Mouse (Mus musculus): Measurements from ENCODE around the gene Sis. TPM values are rescaled to one million over a fixed set of nuclear protein-coding genes. Genes with fewer than 3 reads are reported as not detected.

Gene Sis
- polyA plus RNA-seq, 1 experiment from 2014 or later = not detected

- TF ChIP-seq CTCF (IDR thresholded peaks at IDR 0.05; ENCODE audit: low read depth) (no peak), EP300 (optimal IDR thresholded peaks at IDR 0.05) (no peak)
- Histone ChIP-seq H3K9ac (ENCODE audit: low read length) (no peak overlapping the region), H3K4me2 (replicated peaks; ENCODE audit: low read depth) (no peak overlapping the region), H3K27ac (replicated peaks) (no peak overlapping the region), H3K9me3 (ENCODE audit: control insufficient read depth, low read length) (no peaks in the 10 kb centered on the region), H3K4me3 (ENCODE audit: low read depth, low read length) (no peak overlapping the region), H3K4me1 (replicated peaks; ENCODE audit: control insufficient read depth, insufficient read depth) (no peaks in the 10 kb centered on the region), H3K36me3 (ENCODE audit: control insufficient read depth, insufficient read depth, low read length) (no peaks in the 10 kb centered on the region), H3K27me3 (ENCODE audit: control insufficient read depth, insufficient read depth, low read length) (no peaks in the 10 kb centered on the region)
- DNase-seq (ENCODE audit: low spot score) (no peak), ATAC-seq (ENCODE audit: low FRiP score, low TSS enrichment) (no peak)
- WGBS = 73% methylated on average over 4 of the region's 4 CpGs
Measured at GRCm38 (mm10) chr3:72918919-72919526, 48.6 kb downstream of the Sis start.

DNA sequence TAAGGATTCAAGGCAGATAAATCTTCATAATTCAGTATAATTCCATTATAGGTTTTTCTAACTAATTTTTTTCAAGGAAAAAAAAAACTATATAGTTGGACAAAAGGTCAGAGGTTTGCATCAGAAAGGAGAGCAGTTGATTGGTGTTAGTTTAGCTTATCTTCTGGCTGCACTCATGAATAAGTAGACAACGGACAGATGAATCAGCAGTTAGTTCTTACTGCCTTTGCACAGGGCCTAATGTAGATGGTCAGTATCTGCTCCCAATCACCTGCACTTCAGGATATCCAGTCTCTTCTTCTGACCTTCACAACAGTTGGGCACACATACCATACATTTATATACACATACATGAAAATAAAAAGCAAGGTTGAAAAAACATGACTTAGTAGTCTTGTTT lies 85.2 kb downstream of the Sis start:
- no peaks in the 10 kb centered on the region for H3K9me3 ChIP-seq (ENCODE audit: control insufficient read depth, low read length)
- DNase-seq (ENCODE audit: low spot score) (no peak), ATAC-seq (ENCODE audit: low FRiP score, low TSS enrichment) (no peak)
- no peak overlapping the region for H3K9ac ChIP-seq (ENCODE audit: low read length)
- H3K27me3 ChIP-seq (ENCODE audit: control insufficient read depth, insufficient read depth, low read length) = no peaks in the 10 kb centered on the region
- no peak overlapping the region for H3K27ac ChIP-seq (replicated peaks)
- 82% methylated on average over 1 of the region's 1 CpGs for WGBS
- H3K4me1 ChIP-seq (replicated peaks; ENCODE audit: control insufficient read depth, insufficient read depth) = no peaks in the 10 kb centered on the region
- no peak overlapping the region for H3K4me2 ChIP-seq (replicated peaks; ENCODE audit: low read depth)
- no peaks in the 10 kb centered on the region for H3K36me3 ChIP-seq (ENCODE audit: control insufficient read depth, insufficient read depth, low read length)
- TF ChIP-seq EP300 (optimal IDR thresholded peaks at IDR 0.05) (no peak), CTCF (IDR thresholded peaks at IDR 0.05; ENCODE audit: low read depth) (no peak)
- H3K4me3 ChIP-seq (ENCODE audit: low read depth, low read length) = no peak overlapping the region

DNA sequence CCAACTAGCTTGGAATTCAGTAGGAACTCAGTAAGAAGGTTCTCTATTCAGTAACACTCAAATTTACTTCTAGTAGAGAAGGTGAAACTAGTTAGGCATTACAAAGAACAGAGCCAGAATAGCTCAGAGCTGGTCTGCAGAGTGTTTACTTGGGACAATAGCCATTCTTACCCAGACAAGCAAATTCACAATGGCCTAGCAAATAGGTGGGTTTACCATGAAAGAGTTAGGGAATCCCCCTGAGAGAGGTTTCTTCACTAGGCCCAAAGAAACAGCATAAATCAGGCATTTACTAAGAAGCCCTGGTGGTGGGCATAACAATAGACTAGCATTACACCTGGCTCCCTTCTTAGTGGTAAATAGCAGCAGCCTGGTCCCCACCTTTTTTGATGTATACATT lies 99.5 kb downstream of the Sis start:
- no peaks in the 10 kb centered on the region for H3K36me3 ChIP-seq (ENCODE audit: control insufficient read depth, insufficient read depth, low read length)
- H3K4me3 ChIP-seq (ENCODE audit: low read depth, low read length) = no peak overlapping the region
- no peak overlapping the region for H3K9ac ChIP-seq (ENCODE audit: low read length)
- H3K27ac ChIP-seq (replicated peaks) = no peak overlapping the region
- TF ChIP-seq EP300 (optimal IDR thresholded peaks at IDR 0.05) (no peak), CTCF (IDR thresholded peaks at IDR 0.05; ENCODE audit: low read depth) (no peak)
- ATAC-seq (ENCODE audit: low FRiP score, low TSS enrichment) = no peak
- no peaks in the 10 kb centered on the region for H3K4me1 ChIP-seq (replicated peaks; ENCODE audit: control insufficient read depth, insufficient read depth)
- no peaks in the 10 kb centered on the region for H3K9me3 ChIP-seq (ENCODE audit: control insufficient read depth, low read length)
- H3K27me3 ChIP-seq (ENCODE audit: control insufficient read depth, insufficient read depth, low read length) = no peaks in the 10 kb centered on the region
- H3K4me2 ChIP-seq (replicated peaks; ENCODE audit: low read depth) = no peak overlapping the region
- no peak for DNase-seq (ENCODE audit: low spot score)

DNA sequence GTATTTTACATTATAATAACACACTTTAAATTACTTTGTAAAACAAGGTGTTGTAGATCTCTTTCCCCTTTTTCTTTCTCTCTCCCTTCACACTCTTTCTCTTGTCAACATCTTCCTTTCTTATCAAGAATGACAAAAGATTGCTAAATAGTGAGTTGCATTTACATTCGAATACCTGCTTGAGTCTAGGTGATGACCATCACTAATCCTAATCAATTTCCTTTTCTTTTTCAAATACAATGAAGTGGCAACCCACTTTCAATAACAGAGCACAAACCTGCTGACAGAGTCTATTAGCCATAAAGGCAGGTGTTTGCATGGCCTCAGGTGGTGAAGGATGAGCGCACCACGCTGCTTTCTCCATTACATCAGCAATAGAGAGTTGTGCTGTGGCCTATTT lies 108.9 kb downstream of the Sis start:
- no peak overlapping the region for H3K4me2 ChIP-seq (replicated peaks; ENCODE audit: low read depth)
- no peaks in the 10 kb centered on the region for H3K27me3 ChIP-seq (ENCODE audit: control insufficient read depth, insufficient read depth, low read length)
- no peaks in the 10 kb centered on the region for H3K36me3 ChIP-seq (ENCODE audit: control insufficient read depth, insufficient read depth, low read length)
- H3K9ac ChIP-seq (ENCODE audit: low read length) = no peak overlapping the region
- no peak overlapping the region for H3K27ac ChIP-seq (replicated peaks)
- no peaks in the 10 kb centered on the region for H3K4me1 ChIP-seq (replicated peaks; ENCODE audit: control insufficient read depth, insufficient read depth)
- 79% methylated on average over 3 of the region's 3 CpGs for WGBS
- no peak for DNase-seq (ENCODE audit: low spot score)
- TF ChIP-seq CTCF (IDR thresholded peaks at IDR 0.05; ENCODE audit: low read depth) (no peak), EP300 (optimal IDR thresholded peaks at IDR 0.05) (no peak)
- H3K9me3 ChIP-seq (ENCODE audit: control insufficient read depth, low read length) = no peaks in the 10 kb centered on the region
- no peak overlapping the region for H3K4me3 ChIP-seq (ENCODE audit: low read depth, low read length)
- no peak for ATAC-seq (ENCODE audit: low FRiP score, low TSS enrichment)

GRCm38 (mm10) chr3:72855405-72855804 lies 112.3 kb downstream of the Sis start:
- Histone ChIP-seq H3K4me1 (replicated peaks; ENCODE audit: control insufficient read depth, insufficient read depth) (no peaks in the 10 kb centered on the region), H3K4me3 (ENCODE audit: low read depth, low read length) (no peak overlapping the region), H3K4me2 (replicated peaks; ENCODE audit: low read depth) (no peak overlapping the region), H3K27me3 (ENCODE audit: control insufficient read depth, insufficient read depth, low read length) (no peaks in the 10 kb centered on the region), H3K9ac (ENCODE audit: low read length) (no peak overlapping the region), H3K9me3 (ENCODE audit: control insufficient read depth, low read length) (no peaks in the 10 kb centered on the region), H3K36me3 (ENCODE audit: control insufficient read depth, insufficient read depth, low read length) (no peaks in the 10 kb centered on the region), H3K27ac (replicated peaks) (no peak overlapping the region)
- ATAC-seq (ENCODE audit: low FRiP score, low TSS enrichment) (no peak), DNase-seq (ENCODE audit: low spot score) (no peak)
- TF ChIP-seq CTCF (IDR thresholded peaks at IDR 0.05; ENCODE audit: low read depth) = no peak
- TF ChIP-seq EP300 (optimal IDR thresholded peaks at IDR 0.05) = no peak
- 68% methylated on average over 1 of the region's 1 CpGs for WGBS

GRCm38 (mm10) chr3:72840641-72841040 lies 127.0 kb downstream of the Sis start:
- DNase-seq (ENCODE audit: low spot score) = no peak
- 69% methylated on average over 2 of the region's 2 CpGs for WGBS

More at GRCm38 (mm10) chr3:72840641-72841040, 127.0 kb downstream of the Sis start:
- Histone ChIP-seq H3K4me1 (replicated peaks; ENCODE audit: control insufficient read depth, insufficient read depth) (no peaks in the 10 kb centered on the region), H3K9ac (ENCODE audit: low read length) (no peak overlapping the region), H3K27ac (replicated peaks) (no peak overlapping the region), H3K27me3 (ENCODE audit: control insufficient read depth, insufficient read depth, low read length) (no peaks in the 10 kb centered on the region), H3K9me3 (ENCODE audit: control insufficient read depth, low read length) (no peaks in the 10 kb centered on the region), H3K4me3 (ENCODE audit: low read depth, low read length) (no peak overlapping the region), H3K4me2 (replicated peaks; ENCODE audit: low read depth) (no peak overlapping the region), H3K36me3 (ENCODE audit: control insufficient read depth, insufficient read depth, low read length) (no peaks in the 10 kb centered on the region)
- ATAC-seq (ENCODE audit: low FRiP score, low TSS enrichment) = no peak
- TF ChIP-seq CTCF (IDR thresholded peaks at IDR 0.05; ENCODE audit: low read depth) (no peak), EP300 (optimal IDR thresholded peaks at IDR 0.05) (no peak)

Other genes with a start within 250 kb of the Sis start
- gene Slitrk3, start 89.9 kb upstream of the Sis start, polyA plus RNA-seq (2015; fragmentation: Nextera tagmentation; extraction: Ambion mirVana) = 1.3 and 2.1 TPM in 2 replicates